Mouse (Mus musculus) embryonic stem cell, embryonic (primary cell): ENCODE measurements around the gene Chrna10.

Experiments used
- CTCF ChIA-PET, 4 experiments: fragments of 300-600 bp in 2 of 4; fragments of 350-600 bp in 2 of 4; sonication (Branson Sonifier 250); formaldehyde crosslinking; loops; one replicate each; lab custom pipeline; 2022; ENCODE audit warnings: inconsistent platforms in 2 of 4; lab: Charles Lee
- POLR2A ChIA-PET, 4 experiments: fragments of 300-600 bp in 2 of 4; fragments of 350-600 bp in 2 of 4; sonication (Branson Sonifier 250); formaldehyde crosslinking; loops; one replicate each; lab custom pipeline; 2022; ENCODE audit warnings: antibody characterized with exemption in 4 of 4, inconsistent platforms in 1 of 4; lab: Charles Lee

Chrna10 gene

DNA sequence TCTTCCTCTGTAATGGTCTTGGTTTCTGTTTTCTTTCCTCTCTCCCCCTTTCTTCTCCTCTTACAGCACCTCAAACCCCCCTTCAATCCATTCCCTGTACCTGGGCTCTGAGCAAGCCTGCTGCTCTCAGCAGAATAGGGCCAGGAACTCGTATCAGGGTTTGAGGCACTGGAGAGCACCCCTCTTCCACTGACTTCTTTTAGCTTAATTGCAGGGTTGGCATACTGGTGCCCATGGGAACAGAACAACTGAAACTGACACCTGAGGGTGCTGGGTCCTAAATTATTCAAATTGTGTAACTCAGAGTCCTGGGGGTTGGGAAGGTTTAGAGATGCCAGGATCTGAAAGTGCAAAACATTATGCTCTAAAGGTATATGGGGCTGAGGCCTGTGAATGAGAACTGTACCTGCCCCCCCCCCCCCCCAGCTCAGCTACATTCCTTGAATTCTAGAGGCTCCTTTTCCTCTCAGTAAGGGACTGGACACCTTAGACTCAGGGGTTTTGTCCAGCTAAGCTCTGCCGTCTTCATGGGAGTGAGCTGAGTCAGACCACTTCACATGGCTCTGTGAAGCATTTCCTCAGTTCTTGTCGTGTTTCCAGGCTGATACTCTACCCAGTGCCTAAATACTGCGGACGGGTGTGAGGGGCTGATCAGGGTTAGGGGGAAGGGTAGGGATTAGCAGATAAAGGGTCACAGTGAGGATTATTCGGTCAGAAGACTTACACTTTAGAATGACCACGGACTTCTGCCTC, at the start of gene Chrna10:
Chrna10 (minus strand) TSS at position 250 of the 753 bp plus-strand sequence.
- ChIA-PET POLR2A (interaction anchor here in 2 of 4 experiments (0.6 to 1.9 kb wide), 8 partner anchors 10 to 1066 kb away, joined by 3 to 10 read pairs (median 4); no protein-coding TSS in a partner anchor), CTCF (interaction anchor here in 1 of 4 experiments (0.8 kb wide), 1 partner anchor 40 kb away, joined by 3 read pairs; no protein-coding TSS in a partner anchor)

DNA sequence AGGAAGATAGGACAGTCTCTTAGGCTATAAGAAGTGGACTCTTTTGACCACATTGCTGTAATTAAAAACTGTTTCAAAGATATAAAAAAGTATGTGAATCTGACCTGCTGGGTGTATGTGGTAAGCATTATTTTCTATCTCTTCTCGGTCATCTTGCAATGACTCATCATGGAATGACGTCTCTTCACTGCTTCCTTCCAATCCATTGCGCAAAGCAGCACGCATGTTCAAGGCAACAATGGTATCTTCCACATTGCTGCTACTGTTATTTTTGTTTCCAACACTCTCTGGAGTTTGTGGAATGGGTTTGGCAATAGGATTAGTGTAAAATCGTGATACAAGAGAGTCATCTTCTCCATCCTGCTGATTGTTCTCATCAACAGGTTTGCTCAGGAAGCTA, 37.1 kb upstream of the Chrna10 start:
- POLR2A ChIA-PET: no interaction called here
- CTCF ChIA-PET: no interaction called here

DNA sequence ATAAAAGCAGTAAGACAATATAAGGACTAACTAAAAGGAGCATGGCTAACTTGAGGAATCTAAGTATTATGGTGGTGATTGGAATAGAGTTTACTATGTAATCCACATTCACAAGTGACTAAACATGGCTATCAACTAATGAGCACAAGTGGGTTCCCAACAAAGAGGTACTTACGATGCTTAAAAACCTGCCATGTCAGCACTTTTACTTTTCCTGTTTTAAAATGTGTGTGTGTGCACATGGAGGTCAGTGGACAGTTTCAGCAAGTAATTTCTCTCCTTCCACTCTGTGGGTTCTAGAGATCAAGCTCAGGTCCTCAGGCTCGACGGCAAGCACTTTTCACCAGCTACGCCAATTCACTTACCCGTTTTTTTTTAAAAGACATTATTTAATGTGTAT, 21.3 kb upstream of the Chrna10 start:
- CTCF ChIA-PET: no interaction called here
- POLR2A ChIA-PET: interaction anchor here in 2 of 4 experiments (0.6 to 1.2 kb wide), 3 partner anchors 25 to 72 kb away, joined by 3 read pairs; partner anchors contain the start of genes Nup98 (in 1 of the 2) and Pgap2 (in 1 of the 2)

DNA sequence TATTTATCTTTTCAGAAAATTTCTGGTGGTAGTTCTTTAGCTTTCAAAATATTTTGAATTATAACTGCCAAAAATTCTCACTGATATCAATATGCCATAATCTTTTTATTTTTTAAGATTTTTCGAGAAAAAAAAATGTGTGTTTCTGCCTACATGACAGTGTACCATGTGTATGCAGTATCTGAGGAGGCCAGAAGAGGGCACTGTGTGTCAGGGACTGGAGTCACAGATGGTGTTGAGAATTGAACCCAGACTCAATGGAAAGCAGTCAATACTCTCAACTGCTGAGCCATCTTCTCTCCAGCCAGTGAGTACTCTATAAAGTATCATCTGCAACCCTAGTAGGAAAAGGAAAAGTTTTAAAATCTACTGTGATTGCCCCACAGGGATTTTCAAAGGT, 20.8 kb upstream of the Chrna10 start:
- CTCF ChIA-PET: no interaction called here
- POLR2A ChIA-PET: interaction anchor here in 1 of 4 experiments (0.7 to 0.8 kb wide), 2 partner anchors 13 to 35 kb away, joined by 3 read pairs; no protein-coding TSS in a partner anchor

DNA sequence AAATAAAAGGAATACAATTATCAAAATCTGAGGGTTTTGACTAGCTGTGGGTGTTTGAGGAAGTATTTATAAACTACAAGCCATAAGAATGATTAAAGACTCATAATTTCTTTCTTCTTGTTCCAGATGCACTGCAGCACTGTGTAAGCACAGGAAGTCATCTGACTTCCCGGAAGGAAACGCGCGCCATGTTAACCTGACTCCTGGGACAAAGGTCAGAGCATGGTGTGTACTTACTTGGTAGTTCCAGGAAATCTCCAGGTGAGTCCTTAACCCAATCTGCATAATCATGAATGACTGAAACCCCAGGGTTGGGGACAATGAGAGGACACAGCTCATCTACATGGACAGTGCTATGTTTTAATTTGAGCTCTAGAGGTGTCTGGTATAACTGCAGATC, 15.8 kb upstream of the Chrna10 start:
- ChIA-PET CTCF (interaction anchor here in 1 of 4 experiments (0.5 to 0.7 kb wide), 2 partner anchors 69 to 468 kb away, joined by 3 to 4 read pairs; no protein-coding TSS in a partner anchor), POLR2A (interaction anchor here in 2 of 4 experiments (0.8 to 3.6 kb wide), 14 partner anchors 9 to 78 kb away, joined by 3 to 14 read pairs (median 3); partner anchors contain the start of genes Art1 (in 1 of the 2), Nup98 (in 1 of the 2), Pgap2 (in 1 of the 2) and Rnf121 (in 1 of the 2))

DNA sequence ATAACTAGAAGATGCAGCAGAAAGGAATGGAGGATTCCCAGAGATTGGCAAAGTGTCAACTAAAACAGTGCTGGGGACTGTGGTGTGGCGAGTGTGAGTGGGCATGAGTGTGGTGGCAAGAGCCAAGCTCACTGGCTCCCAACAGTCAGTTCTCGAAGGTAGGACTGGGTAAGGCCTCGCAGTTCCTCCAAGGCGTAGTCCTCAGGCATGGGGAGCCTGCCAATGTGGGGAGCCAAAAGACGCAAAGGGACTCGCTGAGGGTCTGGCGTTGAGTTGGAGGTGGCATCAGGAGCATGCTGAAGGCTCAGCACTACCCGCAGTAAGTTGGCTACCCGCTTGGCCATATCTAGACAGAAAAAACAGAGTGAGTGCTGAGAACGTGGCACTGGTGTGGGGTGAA, 3.7 kb upstream of the Chrna10 start:
- POLR2A ChIA-PET: interaction anchor here in 2 of 4 experiments (0.7 kb wide), 2 partner anchors 9 to 11 kb away, joined by 3 to 5 read pairs; no protein-coding TSS in a partner anchor
- CTCF ChIA-PET: no interaction called here

DNA sequence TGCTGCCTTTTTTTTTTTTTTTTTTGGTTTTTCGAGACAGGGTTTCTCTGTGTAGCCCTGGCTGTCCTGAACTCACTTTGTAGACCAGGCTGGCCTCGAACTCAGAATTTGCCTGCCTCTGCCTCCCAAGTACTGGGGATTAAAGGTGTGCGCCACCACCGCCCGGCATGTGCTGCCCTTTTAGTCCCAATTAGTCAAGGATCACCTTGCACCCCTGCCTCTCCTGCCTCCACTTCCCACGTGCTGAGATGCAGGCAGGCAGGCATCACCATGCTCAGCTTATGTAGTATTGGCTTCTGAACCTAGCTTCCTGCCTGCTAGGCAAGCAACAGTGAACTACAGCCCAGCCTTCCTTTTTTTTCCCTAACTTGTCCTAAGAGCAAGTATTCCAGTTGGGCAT, 754 bp upstream of the Chrna10 start:
- POLR2A ChIA-PET: interaction anchor here in 1 of 4 experiments (0.6 to 1.9 kb wide), 7 partner anchors 11 to 95 kb away, joined by 3 to 10 read pairs (median 4); no protein-coding TSS in a partner anchor
- CTCF ChIA-PET: interaction anchor here in 1 of 4 experiments (1.1 kb wide), 1 partner anchor 118 kb away, joined by 3 read pairs; no protein-coding TSS in a partner anchor

DNA sequence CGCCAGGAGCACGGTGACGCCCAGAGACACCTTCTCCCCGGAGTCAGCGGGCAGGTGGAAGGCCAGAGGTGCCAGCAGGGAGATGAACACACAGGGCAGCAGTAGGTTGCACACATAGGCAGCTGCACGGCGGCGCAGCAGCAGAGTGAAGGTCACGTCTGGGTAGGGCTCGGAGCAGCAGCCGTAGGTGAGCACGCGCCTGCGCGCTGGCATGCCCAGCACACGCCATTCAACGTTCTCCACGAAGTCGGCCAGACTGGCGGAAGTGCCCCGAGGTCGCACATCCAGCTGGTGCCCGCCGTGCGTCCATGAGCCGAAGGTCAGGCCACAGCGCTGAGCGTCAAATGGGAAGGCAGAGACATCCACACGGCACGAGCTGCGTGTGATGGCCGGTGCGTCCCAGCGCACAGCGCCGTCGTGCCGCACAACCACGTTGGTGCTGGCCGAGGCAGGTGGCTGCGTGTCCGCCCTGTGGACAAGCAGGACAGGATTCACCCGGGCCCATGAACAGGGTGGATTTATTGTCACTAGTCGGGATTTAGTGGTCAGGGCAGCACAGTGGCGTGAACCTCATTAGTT, 3.4 kb downstream of the Chrna10 start:
- ChIA-PET POLR2A (interaction anchor here in 3 of 4 experiments (0.8 to 4.2 kb wide), 9 partner anchors 9 to 136 kb away, joined by 3 to 30 read pairs (median 4); partner anchors contain the start of genes Art1 (in 1 of the 3), Nup98 (in 1 of the 3) and Pgap2 (in 1 of the 3)), CTCF (interaction anchor here in 3 of 4 experiments (0.6 to 1.4 kb wide), 4 partner anchors 76 to 145 kb away, joined by 4 to 9 read pairs (median 6); no protein-coding TSS in a partner anchor)

DNA sequence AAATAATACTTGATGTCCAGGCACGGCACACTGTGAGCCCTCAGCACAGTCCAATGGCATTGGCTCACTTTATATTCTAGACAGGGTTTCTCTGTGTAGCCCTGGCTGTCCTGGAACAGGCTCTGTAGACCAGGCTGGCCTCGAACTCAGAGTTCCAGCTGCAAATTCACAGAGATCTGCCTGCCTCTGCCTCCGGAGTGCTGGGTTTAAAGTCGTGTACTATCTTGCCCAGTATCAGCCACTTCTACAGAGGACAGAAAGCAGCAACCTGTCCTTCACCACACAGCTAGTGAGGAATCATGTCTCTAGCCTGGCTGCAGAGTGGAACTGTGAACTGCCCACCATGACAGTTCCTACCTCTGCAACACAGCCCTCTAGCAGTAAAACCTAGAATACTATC, 6.9 kb downstream of the Chrna10 start:
- CTCF ChIA-PET: no interaction called here
- POLR2A ChIA-PET: interaction anchor here in 1 of 4 experiments (1.1 kb wide), 1 partner anchor 8 kb away, joined by 6 read pairs; the partner anchor contains the start of gene Art1

DNA sequence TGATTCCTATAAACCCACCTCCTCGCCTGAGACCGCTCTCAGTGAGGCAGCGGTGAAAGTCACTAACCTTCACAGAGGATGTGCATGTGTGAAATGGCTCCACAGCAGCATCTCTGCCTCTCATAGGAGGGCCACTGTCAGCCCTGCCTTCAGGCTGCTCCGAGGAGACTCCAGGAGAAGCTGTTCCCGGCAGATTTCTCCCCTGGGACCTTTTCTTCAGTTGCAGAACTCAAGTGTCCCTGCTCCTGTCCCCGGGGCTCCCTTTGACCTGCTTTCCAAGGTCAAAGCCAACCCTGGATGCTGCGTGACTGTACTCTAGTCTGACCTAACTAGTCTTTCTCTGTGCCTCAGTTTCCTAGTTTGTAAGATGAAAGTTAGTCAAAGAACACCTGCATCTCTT, 7.5 kb downstream of the Chrna10 start, which contains the start of gene Art5:
Art5 (minus strand) TSS at position 319 of the 400 bp plus-strand sequence.
- POLR2A ChIA-PET: interaction anchor here in 2 of 4 experiments (1.1 to 2.2 kb wide), 3 partner anchors 8 to 102 kb away, joined by 3 to 10 read pairs (median 6); partner anchors contain the start of gene Art1 (in 1 of the 2)
- CTCF ChIA-PET: no interaction called here

DNA sequence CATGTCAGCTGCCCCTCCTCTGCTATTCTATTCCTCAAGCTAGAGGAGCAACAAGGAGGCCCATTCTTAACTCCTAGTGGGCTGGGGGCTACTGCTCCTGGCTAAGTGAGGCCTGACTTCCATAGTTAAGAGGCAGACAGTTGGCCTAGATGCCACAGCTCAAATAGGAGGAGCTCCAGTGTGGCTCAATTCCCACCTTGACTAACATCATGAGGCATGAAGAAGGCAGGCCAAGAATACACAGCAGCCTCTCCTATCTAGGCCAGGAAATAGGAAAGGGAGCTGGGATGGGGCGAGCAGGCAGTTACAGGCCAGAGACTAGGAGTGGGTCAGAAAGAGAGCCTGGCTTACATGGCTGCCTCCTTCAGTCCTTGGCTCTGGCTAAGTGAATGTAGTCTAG, 8.4 kb downstream of the Chrna10 start:
- CTCF ChIA-PET: no interaction called here
- POLR2A ChIA-PET: interaction anchor here in 3 of 4 experiments (0.6 to 2.9 kb wide), 9 partner anchors 8 to 168 kb away, joined by 3 to 10 read pairs (median 3); partner anchors contain the start of genes Rnf121 (in 1 of the 3), Xndc1 (in 1 of the 3) and Xntrpc (in 1 of the 3)

DNA sequence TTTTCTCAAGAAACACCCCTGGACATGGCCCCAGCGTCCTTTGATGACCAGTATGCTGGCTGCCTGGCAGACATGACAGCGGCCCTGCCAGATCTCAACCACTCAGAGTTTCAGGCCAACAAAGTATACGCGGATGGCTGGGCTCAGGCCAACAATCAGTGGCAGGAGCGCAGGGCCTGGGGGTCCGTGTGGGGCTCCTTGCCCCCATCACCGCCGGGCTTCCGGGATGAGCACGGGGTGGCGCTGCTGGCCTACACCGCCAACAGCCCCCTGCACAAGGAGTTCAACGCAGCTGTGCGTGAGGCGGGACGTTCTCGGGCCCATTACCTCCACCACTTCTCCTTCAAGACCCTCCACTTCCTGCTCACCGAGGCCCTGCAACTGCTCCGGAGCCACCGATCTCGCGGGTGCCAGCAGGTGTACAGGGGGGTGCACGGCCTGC, 9.9 kb downstream of the Chrna10 start:
- POLR2A ChIA-PET: interaction anchor here in 2 of 4 experiments (1.0 to 2.9 kb wide), 7 partner anchors 10 to 104 kb away, joined by 3 to 9 read pairs (median 3); partner anchors contain the start of genes Chrna10 (in 1 of the 2), Nup98 (in 1 of the 2), Pgap2 (in 1 of the 2) and Rnf121 (in 1 of the 2)
- CTCF ChIA-PET: interaction anchor here in 1 of 4 experiments (0.7 kb wide), 1 partner anchor 108 kb away, joined by 3 read pairs; no protein-coding TSS in a partner anchor

DNA sequence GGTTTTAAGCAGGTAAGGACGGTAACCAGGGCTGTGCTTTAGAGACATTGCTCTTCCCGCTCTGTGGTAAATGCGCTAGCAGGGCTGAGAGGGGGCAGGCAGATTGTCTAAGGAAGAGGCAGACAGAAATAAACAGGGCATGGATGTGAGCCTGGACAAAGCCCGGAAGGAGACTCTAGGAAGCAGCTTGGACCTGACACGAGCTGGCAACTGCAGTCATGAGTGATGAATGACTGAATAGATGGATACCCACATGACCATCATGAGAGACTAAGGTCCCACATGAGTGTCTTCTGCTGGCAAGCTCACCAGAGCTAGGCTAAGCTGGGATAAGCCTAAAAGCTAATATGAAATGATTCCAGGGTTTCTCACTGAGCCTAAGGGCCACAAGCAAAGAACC, 12.5 kb downstream of the Chrna10 start:
- ChIA-PET POLR2A (interaction anchor here in 2 of 4 experiments (0.5 to 5.9 kb wide), 3 partner anchors 9 to 39 kb away, joined by 4 to 56 read pairs (median 6); partner anchors contain the start of genes Rnf121 (in 1 of the 2), Xndc1 (in 1 of the 2) and Xntrpc (in 1 of the 2)), CTCF (no interaction called here)

DNA sequence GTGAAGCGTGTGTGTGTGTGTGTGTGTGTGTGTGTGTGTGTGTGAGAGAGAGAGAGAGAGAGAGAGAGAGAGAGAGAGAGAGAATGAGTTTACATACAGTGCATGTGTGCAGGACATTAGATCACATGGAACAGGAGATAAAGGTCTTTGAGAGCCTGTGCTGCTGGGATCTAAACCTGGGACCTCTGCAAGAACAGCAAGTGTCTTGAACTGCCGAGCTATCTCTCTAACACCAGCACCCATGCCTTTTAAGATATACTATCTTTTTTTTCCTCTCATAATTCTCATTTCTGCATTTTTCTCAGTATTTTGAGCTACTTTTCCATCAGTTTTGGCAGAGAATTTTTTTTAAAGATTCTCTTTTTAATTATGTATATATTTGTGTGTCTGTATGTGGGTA, 13.1 kb downstream of the Chrna10 start:
- ChIA-PET POLR2A (interaction anchor here in 2 of 4 experiments (0.5 to 5.9 kb wide), 3 partner anchors 19 to 40 kb away, joined by 6 to 56 read pairs (median 19); partner anchors contain the start of genes Rnf121 (in 1 of the 2), Xndc1 (in 1 of the 2) and Xntrpc (in 1 of the 2)), CTCF (no interaction called here)

DNA sequence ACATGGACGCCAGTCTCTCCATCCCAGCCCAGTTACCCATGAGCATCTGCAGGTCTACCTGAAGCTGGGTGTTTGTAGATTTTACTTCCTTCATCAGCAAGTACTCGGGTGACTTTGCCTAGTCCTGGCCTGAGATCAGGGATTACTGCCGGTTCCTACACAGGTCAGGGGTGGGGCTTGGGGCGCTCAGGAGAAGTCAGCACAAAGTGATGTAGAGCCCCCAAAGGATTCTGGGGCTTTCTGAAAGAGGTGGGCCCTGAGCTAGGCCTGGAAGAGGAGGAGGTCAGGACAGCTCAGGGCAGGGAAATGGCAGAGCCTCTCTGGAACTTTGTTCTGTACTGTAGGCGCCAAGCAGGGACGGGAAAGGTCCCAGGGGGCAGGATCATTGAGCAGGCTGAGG, 13.9 kb downstream of the Chrna10 start:
- ChIA-PET CTCF (interaction anchor here in 1 of 4 experiments (1.0 to 1.4 kb wide), 2 partner anchors 16 to 42 kb away, joined by 3 to 4 read pairs; no protein-coding TSS in a partner anchor), POLR2A (interaction anchor here in 2 of 4 experiments (0.6 to 5.9 kb wide), 20 partner anchors 9 to 449 kb away, joined by 3 to 56 read pairs (median 4); partner anchors contain the start of genes Rnf121 (in 2 of the 2), Xndc1 (in 2 of the 2), Xntrpc (in 2 of the 2) and Nup98 (in 1 of the 2))

DNA sequence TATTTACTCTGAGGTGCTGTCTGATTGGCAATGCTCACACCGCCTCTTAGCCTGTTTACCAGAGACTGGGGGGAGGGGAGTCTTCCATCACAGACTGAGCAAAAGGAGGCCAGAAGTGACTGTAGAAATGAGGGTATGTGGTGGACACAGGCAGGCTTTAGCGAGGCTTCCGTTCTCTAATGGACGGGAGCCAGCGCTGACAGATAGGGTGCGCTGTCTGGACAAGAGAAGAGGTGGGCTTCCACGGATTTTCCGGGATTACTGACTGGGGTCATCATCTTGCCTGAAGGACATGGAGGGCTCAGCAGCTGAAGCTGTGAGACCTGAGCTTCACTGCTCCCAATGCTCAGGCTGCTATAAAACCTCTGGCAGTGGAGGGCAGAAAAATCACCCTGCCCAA, 14.4 kb downstream of the Chrna10 start:
- CTCF ChIA-PET: interaction anchor here in 2 of 4 experiments (0.7 to 1.4 kb wide), 3 partner anchors 16 to 690 kb away, joined by 3 to 4 read pairs (median 4); no protein-coding TSS in a partner anchor

DNA sequence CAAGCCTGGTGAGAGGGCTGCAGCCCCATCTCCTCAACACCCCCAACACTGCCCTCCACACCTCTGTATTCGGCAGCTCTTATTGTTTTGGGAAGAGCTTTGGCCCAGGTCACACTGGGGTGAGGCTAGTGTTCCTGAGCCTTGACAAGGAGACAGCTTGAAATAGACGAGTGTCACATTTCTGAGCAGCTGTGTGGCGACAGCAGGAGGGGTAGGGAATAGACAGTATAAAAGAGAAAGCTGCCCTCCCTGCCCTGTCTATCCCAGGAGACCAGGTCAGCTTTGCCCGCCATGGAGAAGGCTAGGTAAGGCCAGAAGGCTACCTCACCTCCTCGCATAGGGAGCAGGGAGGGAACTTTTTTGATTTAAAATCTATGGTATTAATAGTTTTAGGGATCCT, 15.1 kb downstream of the Chrna10 start, which contains the start of gene Art1:
Art1 (plus strand) TSS at position 257 of the 400 bp plus-strand sequence.
- POLR2A ChIA-PET: interaction anchor here in 3 of 4 experiments (0.7 to 5.9 kb wide), 16 partner anchors 8 to 435 kb away, joined by 3 to 56 read pairs (median 5); partner anchors contain the start of genes Rnf121 (in 3 of the 3), Xndc1 (in 3 of the 3), Xntrpc (in 2 of the 3) and Art5 (in 1 of the 3)
- CTCF ChIA-PET: interaction anchor here in 3 of 4 experiments (0.6 to 0.7 kb wide), 4 partner anchors 17 to 689 kb away, joined by 3 to 4 read pairs (median 4); no protein-coding TSS in a partner anchor

More for the DNA sequence above, 14.4 kb downstream of the Chrna10 start:
- POLR2A ChIA-PET: interaction anchor here in 2 of 4 experiments (0.6 to 5.9 kb wide), 21 partner anchors 9 to 448 kb away, joined by 3 to 56 read pairs (median 4); partner anchors contain the start of genes Rnf121 (in 2 of the 2), Xndc1 (in 2 of the 2), Xntrpc (in 2 of the 2) and Nup98 (in 1 of the 2)
